Mouse (Mus musculus) kidney, embryonic 15.5 days (tissue): ENCODE results near the gene Ank3. TPM values are rescaled to one million over a fixed set of nuclear protein-coding genes. Genes with fewer than 3 reads are reported as not detected.

Experiments
- ATAC-seq: fragments of 200-750 bp; cut with Nextera tagmentation; replicated peaks from 2 replicates; pipeline ENCODE4 v1.8.0; 2017; ENCODE audit warnings: moderate TSS enrichment; ENCODE audit not compliant: low FRiP score
- H3K27ac ChIP-seq: fragments of 300-500 bp; sonication (generic); 2 replicates; pipeline ENCODE4 v1.5.1; 2015; ENCODE audit warnings: mild to moderate bottlenecking, inconsistent platforms
- H3K27me3 ChIP-seq: fragments of 300-500 bp; sonication (generic); 2 replicates; pipeline ENCODE4 v1.6.1; 2015; ENCODE audit warnings: inconsistent platforms
- H3K36me3 ChIP-seq: fragments of 300-500 bp; sonication (generic); 2 replicates; pipeline ENCODE4 v1.6.1; 2015; ENCODE audit warnings: inconsistent platforms
- H3K4me1 ChIP-seq: fragments of 300-500 bp; sonication (generic); 2 replicates; pipeline ENCODE4 v1.6.1; 2015; ENCODE audit warnings: inconsistent platforms
- H3K4me2 ChIP-seq: fragments of 300-500 bp; sonication (generic); 2 replicates; pipeline ENCODE4 v1.6.1; 2015; ENCODE audit warnings: moderate library complexity, mild to moderate bottlenecking, inconsistent platforms
- H3K4me3 ChIP-seq: fragments of 300-500 bp; sonication (generic); replicated peaks from 2 replicates; pipeline ENCODE4 v1.5.1; 2015; ENCODE audit warnings: mild to moderate bottlenecking, inconsistent platforms
- H3K9ac ChIP-seq: fragments of 300-500 bp; sonication (generic); 2 replicates; pipeline ENCODE4 v1.6.1; 2015; ENCODE audit warnings: mild to moderate bottlenecking, inconsistent platforms
- H3K9me3 ChIP-seq: fragments of 300-500 bp; sonication (generic); replicated peaks from 2 replicates; pipeline ENCODE4 v1.6.1; 2016; ENCODE audit warnings: inconsistent platforms
- WGBS: fragments of 180-500 bp; shearing (Covaris S2); methylation state at CpG from one replicate; pipeline ENCODE4 v1.1.7; 2015; ENCODE audit warnings: mixed read lengths; 5-methylcytosine and 5-hydroxymethylcytosine counted together
- polyA plus RNA-seq: library from polyadenylated mRNA; unstranded; fragments of >200 nt; fragmentation: Nextera tagmentation; extraction: Ambion mirVana; gene quantifications from 2 replicates; pipeline ENCODE4 v1.2.1, GENCODE M21; 2015

Ank3 gene
- polyA plus RNA-seq, 1 experiment from 2014 or later: 47.9 TPM

DNA sequence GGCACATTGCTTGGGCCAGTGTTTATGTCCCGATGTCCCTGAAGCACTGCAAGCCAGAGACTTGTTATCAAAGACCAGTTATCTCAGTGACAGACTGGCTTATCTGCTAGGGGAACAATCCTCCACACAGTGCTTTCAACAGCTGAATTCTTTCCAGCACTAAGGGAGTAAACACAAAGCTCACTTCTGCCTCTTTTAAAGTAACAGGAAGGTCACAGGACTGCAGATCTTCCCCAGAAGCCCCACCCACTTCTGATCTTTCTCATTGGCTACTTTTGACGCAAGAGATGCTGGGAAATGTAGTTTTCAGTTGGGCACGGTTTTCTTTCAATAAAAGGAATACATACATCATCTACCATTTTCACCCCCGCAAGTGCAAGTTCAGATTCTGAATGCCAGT lies 489.8 kb downstream of the Ank3 start:
- Histone ChIP-seq H3K4me2 (no peak overlapping the region), H3K9me3 (0 out of 2 replicates have a peak, but pooled peaks cover under 1% of the 10 kb centered on the region), H3K4me3 (no peak overlapping the region), H3K4me1 (peaks cover 3% of the 10 kb centered on the region; the same call in 1 of the 2 replicates), H3K9ac (no peak overlapping the region), H3K27me3 (no peaks in the 10 kb centered on the region), H3K36me3 (peaks cover 24% of the 10 kb centered on the region), H3K27ac (no peak overlapping the region)
- ATAC-seq: peak; percentile 40; the same call in 1 of the 2 replicates
- WGBS: 28% methylated on average over 4 of the region's 4 CpGs

DNA sequence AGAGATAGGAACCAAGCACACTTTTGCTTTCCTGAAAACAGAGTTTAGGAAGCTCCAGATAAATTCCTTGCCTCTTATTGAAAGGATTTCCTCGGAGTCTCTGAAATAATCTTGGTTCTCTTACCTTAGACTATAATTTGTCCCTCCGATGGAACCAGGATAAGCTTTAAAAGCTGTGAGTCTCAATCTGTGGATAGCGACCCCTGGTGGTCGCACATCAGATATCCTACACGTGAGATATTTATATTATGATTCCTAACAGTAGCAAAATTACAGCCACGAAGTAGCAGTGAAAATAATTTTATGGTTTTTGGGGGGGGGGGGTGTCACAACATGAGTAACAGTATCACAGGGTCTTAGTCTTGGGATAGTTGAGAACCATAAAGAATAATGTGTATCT lies 491.2 kb downstream of the Ank3 start:
- no peaks in the 10 kb centered on the region for H3K9me3 ChIP-seq

DNA sequence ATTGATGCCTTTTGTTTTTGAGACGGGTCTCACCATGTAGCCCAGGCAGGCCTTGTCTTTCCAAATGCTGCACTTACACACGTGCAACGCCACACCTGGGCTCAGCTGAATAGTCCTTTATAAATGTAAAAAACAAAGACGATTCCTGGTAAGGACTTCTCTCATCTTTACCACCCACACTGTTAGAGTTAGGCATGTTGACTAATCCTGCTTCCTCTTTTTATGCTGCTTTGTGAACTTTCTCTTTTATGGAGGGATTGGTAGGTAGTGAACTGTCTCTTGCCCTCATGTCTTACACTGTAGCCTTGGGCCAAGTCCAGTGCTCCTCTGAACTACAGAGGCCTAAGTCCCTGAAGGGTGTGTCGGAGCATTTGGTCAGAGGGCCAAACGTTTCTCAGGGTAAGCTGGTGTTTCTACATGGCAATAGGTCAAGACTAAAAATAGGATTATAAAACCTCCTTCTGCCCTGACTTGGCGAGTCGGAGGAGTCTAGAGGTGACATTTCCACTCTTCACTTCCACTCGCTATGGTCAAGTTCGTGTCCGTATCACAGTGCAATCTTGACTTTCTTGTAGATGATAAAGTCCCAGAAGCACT lies 491.9 kb downstream of the Ank3 start:
- no peak overlapping the region for H3K4me3 ChIP-seq
- H3K27me3 ChIP-seq: no peaks in the 10 kb centered on the region
- no peak for ATAC-seq
- peaks cover 3% of the 10 kb centered on the region; the same call in 1 of the 2 replicates for H3K4me1 ChIP-seq
- no peak overlapping the region for H3K9ac ChIP-seq
- peaks cover 8% of the 10 kb centered on the region for H3K36me3 ChIP-seq
- H3K27ac ChIP-seq: no peak overlapping the region
- H3K4me2 ChIP-seq: no peak overlapping the region
- 86% methylated on average over 11 of the region's 11 CpGs for WGBS
- no peaks in the 10 kb centered on the region for H3K9me3 ChIP-seq

More for the DNA sequence above, 491.2 kb downstream of the Ank3 start:
- H3K27me3 ChIP-seq: no peaks in the 10 kb centered on the region
- 23% methylated on average over 6 of the region's 6 CpGs for WGBS
- ATAC-seq: no peak
- peaks cover 15% of the 10 kb centered on the region for H3K36me3 ChIP-seq
- no peak overlapping the region for H3K4me2 ChIP-seq
- H3K27ac ChIP-seq: no peak overlapping the region
- no peak overlapping the region for H3K4me3 ChIP-seq
- H3K4me1 ChIP-seq: peaks cover 3% of the 10 kb centered on the region; the same call in 1 of the 2 replicates
- no peak overlapping the region for H3K9ac ChIP-seq

DNA sequence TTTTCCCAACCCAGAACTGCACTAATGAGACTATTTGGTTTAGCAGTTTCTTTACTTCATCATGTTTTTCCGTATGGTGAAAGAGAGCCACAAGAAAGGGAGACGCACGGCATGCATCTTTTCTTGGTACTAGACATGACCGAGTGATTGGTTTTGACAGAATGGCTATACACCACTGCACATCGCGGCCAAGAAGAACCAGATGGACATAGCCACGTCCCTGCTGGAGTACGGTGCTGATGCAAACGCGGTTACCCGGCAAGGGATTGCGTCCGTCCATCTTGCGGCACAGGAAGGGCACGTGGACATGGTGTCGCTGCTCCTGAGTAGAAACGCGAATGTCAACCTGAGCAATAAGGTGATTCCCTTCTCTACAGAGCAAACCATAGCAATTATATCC lies 493.6 kb downstream of the Ank3 start:
- 96% methylated on average over 18 of the region's 18 CpGs for WGBS
- no peak overlapping the region for H3K4me3 ChIP-seq
- H3K27me3 ChIP-seq: no peaks in the 10 kb centered on the region
- H3K4me1 ChIP-seq: peaks cover 3% of the 10 kb centered on the region; the same call in 1 of the 2 replicates
- H3K36me3 ChIP-seq: peaks cover 5% of the 10 kb centered on the region; the same call in 1 of the 2 replicates
- ATAC-seq: no peak
- no peak overlapping the region for H3K4me2 ChIP-seq
- no peak overlapping the region for H3K9ac ChIP-seq
- H3K9me3 ChIP-seq: no peaks in the 10 kb centered on the region
- H3K27ac ChIP-seq: no peak overlapping the region

DNA sequence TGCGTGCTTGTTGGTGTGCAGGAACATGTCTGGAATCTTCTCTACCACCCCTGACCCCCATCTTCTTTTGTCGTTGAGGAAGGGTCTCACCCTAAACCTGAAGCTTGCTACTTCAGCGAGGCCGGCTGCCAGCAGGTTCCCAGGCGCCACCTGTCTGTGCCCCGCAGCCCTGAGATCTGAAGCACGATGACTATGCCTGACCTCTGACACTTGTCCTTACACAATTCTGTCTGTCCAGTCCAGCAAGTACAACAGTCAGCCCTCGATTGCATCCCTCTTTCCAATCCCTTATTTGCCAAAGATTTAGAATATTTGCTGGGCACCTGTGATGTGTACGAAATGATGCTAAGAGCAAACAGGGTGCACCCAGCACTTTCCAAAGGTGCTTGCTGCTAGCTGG lies 497.0 kb downstream of the Ank3 start:
- Histone ChIP-seq H3K4me2 (no peak overlapping the region), H3K4me3 (no peak overlapping the region), H3K36me3 (peaks cover 24% of the 10 kb centered on the region; the same call in 1 of the 2 replicates), H3K27me3 (no peaks in the 10 kb centered on the region), H3K9me3 (no peaks in the 10 kb centered on the region), H3K9ac (no peak overlapping the region), H3K4me1 (no peaks in the 10 kb centered on the region), H3K27ac (no peak overlapping the region)
- ATAC-seq: no peak
- 71% methylated on average over 9 of the region's 9 CpGs for WGBS

DNA sequence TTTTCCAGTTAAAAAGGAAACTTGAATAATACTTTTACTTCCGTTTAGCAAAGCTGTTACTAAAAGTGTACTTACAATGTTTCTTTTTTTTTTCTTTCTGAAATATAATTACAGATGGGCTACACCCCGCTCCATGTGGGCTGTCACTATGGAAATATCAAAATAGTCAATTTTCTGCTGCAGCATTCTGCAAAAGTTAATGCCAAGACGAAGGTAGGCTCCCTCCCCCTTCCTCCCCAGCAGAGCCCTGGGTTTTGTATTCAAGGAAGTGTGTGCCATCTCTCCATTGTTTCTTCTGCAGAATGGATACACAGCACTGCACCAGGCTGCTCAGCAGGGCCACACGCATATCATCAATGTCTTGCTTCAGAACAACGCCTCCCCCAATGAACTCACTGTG lies 499.4 kb downstream of the Ank3 start:
- no peak for ATAC-seq
- no peaks in the 10 kb centered on the region for H3K9me3 ChIP-seq
- H3K9ac ChIP-seq: no peak overlapping the region
- H3K27ac ChIP-seq: no peak overlapping the region
- no peak overlapping the region for H3K4me3 ChIP-seq
- WGBS: 84% methylated on average over 5 of the region's 5 CpGs
- H3K27me3 ChIP-seq: no peaks in the 10 kb centered on the region
- H3K4me2 ChIP-seq: no peak overlapping the region
- H3K4me1 ChIP-seq: no peaks in the 10 kb centered on the region
- H3K36me3 ChIP-seq: peaks cover 36% of the 10 kb centered on the region; the same call in 1 of the 2 replicates

DNA sequence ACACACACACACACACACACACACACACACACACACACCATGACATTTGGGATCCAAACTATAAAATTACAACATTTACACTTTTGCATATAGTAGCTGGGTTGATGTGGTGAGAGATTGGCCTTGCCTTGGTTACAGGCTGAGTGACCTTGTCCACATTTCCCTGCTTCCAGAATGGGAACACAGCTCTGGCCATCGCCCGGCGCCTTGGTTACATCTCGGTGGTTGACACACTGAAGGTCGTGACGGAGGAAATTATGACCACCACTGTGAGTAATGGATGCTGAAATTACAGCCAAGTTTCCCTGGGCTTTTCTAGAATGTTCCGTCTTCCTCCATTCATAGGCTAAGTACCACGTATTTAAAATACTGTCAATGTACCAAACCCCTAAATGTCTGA lies 500.2 kb downstream of the Ank3 start:
- Histone ChIP-seq H3K27me3 (no peaks in the 10 kb centered on the region), H3K36me3 (peaks cover 36% of the 10 kb centered on the region; the same call in 1 of the 2 replicates), H3K4me1 (no peaks in the 10 kb centered on the region), H3K9me3 (no peaks in the 10 kb centered on the region), H3K9ac (no peak overlapping the region), H3K4me3 (no peak overlapping the region), H3K4me2 (no peak overlapping the region), H3K27ac (no peak overlapping the region)
- 92% methylated on average over 8 of the region's 8 CpGs for WGBS
- no peak for ATAC-seq

DNA sequence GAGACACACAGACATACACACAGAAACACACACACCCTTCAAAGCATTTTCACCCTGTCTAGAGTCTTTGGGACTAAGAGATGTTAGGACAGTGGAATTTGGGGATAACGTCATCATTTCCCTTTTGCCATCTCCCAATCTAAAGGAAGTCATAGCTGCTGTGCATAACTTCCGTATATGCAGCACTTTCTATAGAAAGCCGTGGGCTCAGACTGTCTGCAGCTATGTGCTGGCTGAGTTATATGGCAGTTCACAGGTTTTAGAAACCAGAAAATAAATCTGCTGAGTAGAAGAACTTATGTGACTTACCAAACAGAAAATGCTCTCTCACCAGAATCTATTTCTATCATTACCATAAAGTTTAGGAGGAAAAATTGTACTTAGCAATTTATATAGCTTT lies 501.2 kb downstream of the Ank3 start:
- 80% methylated on average over 3 of the region's 3 CpGs for WGBS
- no peak overlapping the region for H3K27ac ChIP-seq

DNA sequence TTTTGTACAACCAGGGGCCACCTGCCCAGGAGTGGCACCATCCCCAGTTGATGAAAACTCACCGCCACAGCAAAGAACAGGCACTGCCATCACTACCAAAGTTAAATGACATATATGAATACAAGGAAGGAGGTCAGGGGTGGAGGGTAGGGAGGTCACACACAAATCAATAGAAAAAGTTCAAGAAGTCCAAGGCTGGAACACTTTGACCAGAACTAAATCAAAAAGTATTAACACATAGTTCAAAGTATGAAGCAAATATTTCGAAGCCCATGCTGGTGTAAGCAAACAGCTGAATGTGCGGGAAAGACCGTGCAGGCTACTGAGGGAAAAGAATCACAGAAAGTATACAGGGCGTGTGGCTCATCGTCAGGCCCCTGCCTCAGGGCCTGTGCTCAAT lies 503.5 kb downstream of the Ank3 start:
- Histone ChIP-seq H3K4me3 (no peak overlapping the region), H3K4me2 (no peak overlapping the region), H3K9ac (no peak overlapping the region), H3K27me3 (no peaks in the 10 kb centered on the region), H3K27ac (no peak overlapping the region), H3K36me3 (peaks cover 31% of the 10 kb centered on the region; the same call in 1 of the 2 replicates), H3K4me1 (no peaks in the 10 kb centered on the region), H3K9me3 (no peaks in the 10 kb centered on the region)
- WGBS: 89% methylated on average over 6 of the region's 6 CpGs
- no peak for ATAC-seq

More for the DNA sequence above, 501.2 kb downstream of the Ank3 start:
- peaks cover 31% of the 10 kb centered on the region; the same call in 1 of the 2 replicates for H3K36me3 ChIP-seq
- no peaks in the 10 kb centered on the region for H3K27me3 ChIP-seq
- H3K9me3 ChIP-seq: no peaks in the 10 kb centered on the region
- ATAC-seq: no peak
- H3K4me2 ChIP-seq: no peak overlapping the region
- H3K4me1 ChIP-seq: no peaks in the 10 kb centered on the region
- H3K9ac ChIP-seq: no peak overlapping the region
- H3K4me3 ChIP-seq: no peak overlapping the region

DNA sequence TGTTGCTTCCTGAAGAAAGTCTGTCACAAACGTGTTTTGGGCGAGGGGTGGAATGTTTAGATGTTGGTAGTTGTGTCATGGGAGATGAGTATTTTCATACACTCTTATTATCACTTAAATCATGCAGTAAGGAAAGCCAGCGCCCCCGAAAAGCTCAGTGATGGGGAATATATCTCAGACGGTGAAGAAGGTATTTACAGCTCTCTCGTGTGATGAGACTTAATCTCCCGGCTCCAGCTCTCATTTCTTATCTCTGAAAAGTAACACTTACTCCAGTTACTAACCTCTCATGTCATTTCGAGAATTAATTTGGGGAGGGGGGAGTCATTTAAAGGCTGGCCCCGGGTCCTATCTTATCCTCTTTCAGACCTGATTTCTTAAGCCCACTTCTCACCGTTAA lies 505.7 kb downstream of the Ank3 start:
- Histone ChIP-seq H3K36me3 (peaks cover 23% of the 10 kb centered on the region; the same call in 1 of the 2 replicates), H3K27ac (no peak overlapping the region), H3K9ac (no peak overlapping the region), H3K27me3 (no peaks in the 10 kb centered on the region), H3K4me2 (no peak overlapping the region), H3K9me3 (no peaks in the 10 kb centered on the region), H3K4me1 (no peaks in the 10 kb centered on the region), H3K4me3 (no peak overlapping the region)
- ATAC-seq: no peak
- WGBS: 65% methylated on average over 10 of the region's 10 CpGs

DNA sequence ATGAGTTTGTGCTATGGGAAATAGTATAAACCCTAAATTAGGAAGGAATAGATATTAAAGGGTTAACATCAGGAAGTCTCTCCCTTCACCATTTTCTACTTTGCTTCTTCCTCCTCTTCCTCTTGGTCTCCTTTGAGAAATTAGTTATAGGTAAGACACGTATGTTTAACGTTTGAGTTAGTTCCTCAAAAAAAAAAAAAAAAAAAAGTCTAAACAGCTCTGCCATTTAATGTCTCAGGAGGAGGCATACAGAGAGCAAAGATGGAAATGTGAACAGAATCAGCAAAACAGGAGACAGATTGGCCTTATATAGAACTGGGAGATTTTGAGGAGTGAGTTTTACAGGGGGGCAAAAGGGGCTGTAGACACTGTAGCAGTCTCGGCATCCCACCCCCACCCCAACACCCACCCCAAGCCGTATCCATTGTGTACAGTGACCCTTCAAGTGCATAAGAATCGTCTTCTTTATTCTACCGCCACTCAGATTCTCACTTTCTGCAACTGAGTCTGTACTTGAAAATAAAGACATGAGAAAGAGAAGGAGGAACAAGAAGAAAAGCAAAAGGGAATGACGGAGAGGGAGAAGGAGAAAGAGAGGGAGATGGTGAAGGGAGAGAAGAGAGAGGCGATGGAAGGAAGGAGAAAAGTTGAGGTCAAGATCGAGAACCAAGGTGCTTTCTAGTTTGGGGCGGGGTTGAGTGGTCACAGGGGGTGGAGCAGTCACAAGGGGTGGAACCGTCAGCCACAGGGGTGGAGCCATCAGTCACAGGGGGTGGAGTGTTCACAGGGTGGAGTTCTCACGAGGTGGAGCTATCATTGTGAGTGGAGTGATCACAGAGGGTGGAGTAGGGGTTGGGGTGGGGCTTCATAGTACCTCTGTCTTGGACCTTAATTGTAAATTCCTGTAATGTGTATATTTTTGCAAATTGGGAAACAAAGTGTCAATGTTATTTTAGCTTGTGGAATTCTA lies 509.5 kb downstream of the Ank3 start:
- H3K27me3 ChIP-seq: no peaks in the 10 kb centered on the region
- ATAC-seq: 0 out of 2 replicates have a peak, but pooled peaks have one; percentile 79
- H3K36me3 ChIP-seq: no peaks in the 10 kb centered on the region
- peaks cover 4% of the 10 kb centered on the region; the same call in 1 of the 2 replicates for H3K4me1 ChIP-seq
- 61% methylated on average over 12 of the region's 12 CpGs for WGBS
- no peak overlapping the region for H3K9ac ChIP-seq
- no peak overlapping the region for H3K27ac ChIP-seq
- no peak overlapping the region for H3K4me3 ChIP-seq
- H3K9me3 ChIP-seq: no peaks in the 10 kb centered on the region
- no peak overlapping the region for H3K4me2 ChIP-seq

DNA sequence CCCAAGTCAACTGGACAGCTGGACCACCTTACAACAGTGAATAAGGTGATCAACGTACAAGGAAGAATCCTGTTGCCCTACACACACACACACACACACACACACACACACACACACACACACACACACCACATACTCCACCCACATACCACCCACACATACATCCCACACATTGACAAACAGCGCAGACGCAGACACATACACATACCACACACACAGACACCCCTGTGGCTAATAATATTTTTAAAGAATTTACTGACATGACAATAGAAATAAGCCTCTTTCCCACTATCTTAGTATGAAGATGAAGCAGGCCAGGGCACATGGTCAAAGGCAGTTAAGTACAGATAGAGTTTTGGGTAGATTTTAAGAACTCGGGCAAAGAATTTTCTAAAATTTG lies 511.3 kb downstream of the Ank3 start:
- H3K9me3 ChIP-seq: no peaks in the 10 kb centered on the region
- H3K27ac ChIP-seq: peak overlapping the region; percentile 32; the same call in 1 of the 2 replicates
- no peaks in the 10 kb centered on the region for H3K36me3 ChIP-seq
- peaks cover 4% of the 10 kb centered on the region; the same call in 1 of the 2 replicates for H3K4me1 ChIP-seq
- no peak overlapping the region for H3K4me2 ChIP-seq
- 0 out of 2 replicates have a peak, but pooled peaks have one; percentile 52 for ATAC-seq
- no peak overlapping the region for H3K9ac ChIP-seq
- no peaks in the 10 kb centered on the region for H3K27me3 ChIP-seq
- 83% methylated on average over 4 of the region's 4 CpGs for WGBS
- H3K4me3 ChIP-seq: no peak overlapping the region
